Mouse (Mus musculus) brain, embryonic 14.5 days (tissue): ENCODE measurements around the gene Tmem8b.

ENCODE experiments used
- CTCF ChIP-seq: fragments of 200-500 bp; IDR thresholded peaks from 2 replicates; pipeline ENCODE4 v1.5.1; 2012; ENCODE audit warnings: inconsistent platforms, mild to moderate bottlenecking, moderate library complexity, borderline replicate concordance; ENCODE audit not compliant: insufficient read depth, insufficient read length; ENCODE audit errors: extremely low read depth
- POLR2A ChIP-seq: fragments of 200-500 bp; IDR thresholded peaks from 2 replicates; pipeline ENCODE4 v1.6.1; 2012; ENCODE audit warnings: mild to moderate bottlenecking, inconsistent platforms, borderline replicate concordance; ENCODE audit not compliant: poor library complexity, insufficient read depth, insufficient read length, severe bottlenecking; ENCODE audit errors: extremely low read depth

DNA sequence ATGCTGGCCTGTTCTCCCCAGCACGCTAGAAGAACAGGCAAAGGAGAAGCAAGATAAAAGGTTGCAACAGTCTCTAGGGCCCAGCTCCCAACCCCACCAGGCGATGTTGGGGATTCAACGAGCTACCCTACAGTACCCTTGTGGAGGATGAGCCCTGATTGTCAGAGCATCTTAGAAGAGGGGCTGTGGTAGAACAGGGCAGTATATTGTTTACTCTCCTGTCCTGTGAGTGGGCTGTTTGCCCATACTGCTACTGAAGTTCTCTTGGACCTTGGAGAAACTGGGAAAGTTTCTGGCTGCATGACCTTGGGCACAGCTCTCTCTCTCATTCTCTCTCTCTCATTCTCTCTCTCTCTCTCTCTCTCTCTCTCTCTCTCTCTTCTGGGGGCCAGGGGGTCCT is 60.4 kb downstream of the Tmem8b start:
- no peak for TF ChIP-seq CTCF
- no peak for TF ChIP-seq POLR2A
